Mouse (Mus musculus): ENCODE data around the gene Klk4.

GRCm38 (mm10) chr7:43920582-43920981, 39.6 kb downstream of the Klk4 start:
- TF ChIP-seq CTCF (IDR thresholded peaks at IDR 0.05; ENCODE audit: insufficient read depth, low read depth, low read length) (no peak), POLR2A (IDR thresholded peaks at IDR 0.05; ENCODE audit: insufficient read depth, low read depth, low read length) (no peak)

All from olfactory bulb, adult 2 months (tissue).